Comparison of ENCODE assay signal across 19 mouse cellular contexts in the genomic region with DNA sequence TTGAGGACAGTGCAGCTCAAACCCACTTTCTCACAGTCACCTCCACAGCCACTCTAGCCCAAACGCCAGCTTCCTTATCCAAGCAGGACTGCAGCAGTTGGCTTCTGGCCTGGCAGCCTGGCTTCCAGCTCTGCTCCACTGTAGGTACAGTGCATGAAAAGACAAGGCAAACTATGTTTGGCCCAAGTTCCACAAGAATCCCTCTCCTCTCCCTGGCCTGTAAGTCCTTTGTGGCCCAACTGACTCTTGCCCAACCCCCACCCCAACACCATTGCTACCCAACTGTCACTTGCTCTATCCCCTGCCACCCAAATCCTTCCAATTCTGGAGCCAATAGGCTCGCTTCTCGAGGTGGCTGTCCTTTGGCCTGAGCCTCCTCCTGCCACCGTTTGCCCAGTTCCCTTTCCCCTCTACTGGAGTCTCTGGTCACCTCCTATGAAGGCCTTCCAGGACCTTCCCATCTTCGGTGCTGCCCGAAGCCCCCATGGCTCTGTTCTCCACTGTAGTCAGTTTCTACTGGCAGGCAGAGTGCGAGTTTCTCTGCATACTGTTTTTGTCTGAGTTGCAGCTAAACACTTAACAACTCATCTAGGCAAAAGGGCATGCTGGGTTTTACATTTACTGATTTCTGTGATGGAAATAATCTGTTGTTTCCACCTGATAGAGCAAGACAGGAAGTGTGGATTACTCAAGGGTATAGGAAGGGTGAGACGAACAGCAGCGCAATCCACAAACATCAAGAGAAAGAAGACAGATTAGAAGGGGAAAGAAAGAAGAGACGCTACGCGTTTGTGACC.
DNase-seq lines count a peak whose midpoint lies in the region; ATAC-seq lines count a peak whose summit lies in the region.
"Had no signal": no experiment of that assay in that cellular context is flagged by ENCODE, and none has a peak within 500 bp of the region (broad histone marks: within the 10 kb centered on the region; RNA-seq: fewer than 3 reads in every experiment).

No protein-coding gene starts in this region.

- no peak overlapping the region for H3K27ac ChIP-seq in kidney, embryonic 14.5 days (ENCODE audit: low read depth, low read length)
- peak overlapping the region; percentile 36; the same call in 1 of the 2 replicates for H3K27ac ChIP-seq in lung, embryonic 16.5 days (ENCODE audit: low read length)
- no peak overlapping the region for H3K27ac ChIP-seq in midbrain, embryonic 16.5 days (ENCODE audit: low read length)
- H3K27ac ChIP-seq: hindbrain, embryonic 15.5 days; liver, embryonic 15.5 days; neural tube, embryonic 13.5 days; stomach, embryonic 15.5 days had no signal

- H3K4me3 ChIP-seq in kidney, embryonic 14.5 days (ENCODE audit: low read length), result no peak overlapping the region
- H3K4me3 ChIP-seq in lung, embryonic 16.5 days (ENCODE audit: low read length), result no peak overlapping the region
- no peak overlapping the region for H3K4me3 ChIP-seq in midbrain, embryonic 16.5 days (ENCODE audit: low read depth, low read length)
- H3K4me3 ChIP-seq: hindbrain, embryonic 15.5 days; liver, embryonic 15.5 days; neural tube, embryonic 13.5 days; stomach, embryonic 15.5 days had no signal

- no peak overlapping the region for H3K9ac ChIP-seq in kidney, embryonic 14.5 days (ENCODE audit: low read depth, low read length)
- H3K9ac ChIP-seq in lung, embryonic 16.5 days (ENCODE audit: low read length), result no peak overlapping the region
- no peak overlapping the region for H3K9ac ChIP-seq in midbrain, embryonic 16.5 days (ENCODE audit: low read depth, low read length)
- H3K9ac ChIP-seq: forebrain, postnatal 0 days; hindbrain, embryonic 15.5 days; liver, embryonic 15.5 days; neural tube, embryonic 13.5 days; stomach, embryonic 15.5 days had no signal

- peaks cover 38% of the 10 kb centered on the region for H3K4me1 ChIP-seq in kidney, embryonic 14.5 days (ENCODE audit: control insufficient read depth, insufficient read depth, low read length)
- peaks cover 38% of the 10 kb centered on the region for H3K4me1 ChIP-seq in lung, embryonic 16.5 days (replicated peaks; ENCODE audit: control insufficient read depth, insufficient read depth, low read length)
- 0 out of 2 replicates have a peak, but pooled peaks cover 2% of the 10 kb centered on the region for H3K4me1 ChIP-seq in midbrain, embryonic 16.5 days (ENCODE audit: control insufficient read depth, insufficient read depth, low read length)
- H3K4me1 ChIP-seq: hindbrain, embryonic 15.5 days had no signal

- ATAC-seq in kidney, embryonic 14.5 days (ENCODE audit: low FRiP score, low TSS enrichment), result no peak
- no peak for ATAC-seq in lung, embryonic 16.5 days (ENCODE audit: low read depth)
- ATAC-seq in midbrain, embryonic 16.5 days, result no peak
- ATAC-seq: forebrain, postnatal 0 days; intestine, postnatal 0 days had no signal

- H3K27me3 ChIP-seq in kidney, embryonic 14.5 days (ENCODE audit: control insufficient read depth, insufficient read depth, low read length), result no peaks in the 10 kb centered on the region
- no peaks in the 10 kb centered on the region for H3K27me3 ChIP-seq in lung, embryonic 16.5 days (ENCODE audit: control insufficient read depth, insufficient read depth, low read depth, low read length)
- H3K27me3 ChIP-seq in midbrain, embryonic 16.5 days (ENCODE audit: control insufficient read depth, insufficient read depth, low read depth, low read length), result no peaks in the 10 kb centered on the region
- H3K27me3 ChIP-seq: hindbrain, embryonic 15.5 days; liver, embryonic 15.5 days; neural tube, embryonic 13.5 days; stomach, embryonic 15.5 days had no signal

- 77% methylated on average over 12 of the region's 12 CpGs for WGBS in kidney, embryonic 14.5 days
- 74% methylated on average over 12 of the region's 12 CpGs for WGBS in lung, embryonic 16.5 days
- 83% methylated on average over 12 of the region's 12 CpGs for WGBS in midbrain, embryonic 16.5 days

- no peaks in the 10 kb centered on the region for H3K36me3 ChIP-seq in kidney, embryonic 14.5 days (ENCODE audit: control insufficient read depth, insufficient read depth, low read length)
- no peaks in the 10 kb centered on the region for H3K36me3 ChIP-seq in lung, embryonic 16.5 days (ENCODE audit: control insufficient read depth, insufficient read depth, low read length)
- H3K36me3 ChIP-seq in midbrain, embryonic 16.5 days (ENCODE audit: control insufficient read depth, insufficient read depth, low read length), result no peaks in the 10 kb centered on the region
- H3K36me3 ChIP-seq: hindbrain, embryonic 15.5 days; liver, embryonic 15.5 days; neural tube, embryonic 13.5 days; stomach, embryonic 15.5 days had no signal

- no peaks in the 10 kb centered on the region for H3K9me3 ChIP-seq in kidney, embryonic 14.5 days (ENCODE audit: control insufficient read depth, low read length)
- no peaks in the 10 kb centered on the region for H3K9me3 ChIP-seq in lung, embryonic 16.5 days (ENCODE audit: control insufficient read depth, low read length)
- H3K9me3 ChIP-seq in midbrain, embryonic 16.5 days (replicated peaks; ENCODE audit: control insufficient read depth, low read length, poor library complexity, severe bottlenecking), result no peaks in the 10 kb centered on the region
- H3K9me3 ChIP-seq: hindbrain, embryonic 15.5 days; liver, embryonic 15.5 days; neural tube, embryonic 13.5 days; stomach, embryonic 15.5 days had no signal

- peak; percentile 59 for DNase-seq in adrenal gland, postnatal 14 days
- no peak for DNase-seq in adrenal gland, adult 8-10 months
- peak; percentile 61 for DNase-seq in kidney, adult 18-20 months
- no peak for DNase-seq in lung, postnatal 14 days
- no peak for DNase-seq in embryo, embryonic 11 days
- DNase-seq: cerebellum, adult 9-10 months; forebrain, postnatal 0 days; gastrocnemius, postnatal 10 days; lung, postnatal 36 days; right cerebral cortex, postnatal 14 days had no signal

- H3K4me2 ChIP-seq in kidney, embryonic 14.5 days (replicated peaks; ENCODE audit: low read depth, low read length), result no peak overlapping the region
- H3K4me2 ChIP-seq in lung, embryonic 16.5 days (ENCODE audit: low read depth, low read length), result no peak overlapping the region
- no peak overlapping the region for H3K4me2 ChIP-seq in midbrain, embryonic 16.5 days (ENCODE audit: low read length)
- H3K4me2 ChIP-seq: hindbrain, embryonic 15.5 days; liver, embryonic 15.5 days; midbrain, embryonic 11.5 days; neural tube, embryonic 13.5 days; stomach, embryonic 15.5 days had no signal

Comparison
In these comparisons a context has a peak if more than half of its experiments do, and no peak if none do; other contexts are left out.
1. DNase-seq: peak in adrenal gland, postnatal 14 days (single experiment) and kidney, adult 18-20 months (single experiment); none in adrenal gland, adult 8-10 months (single experiment), lung, postnatal 14 days (single experiment) and embryo, embryonic 11 days (single experiment).